Mouse (Mus musculus): ENCODE data around the gene Arntl. TPM values are rescaled to one million over a fixed set of nuclear protein-coding genes. Genes with fewer than 3 reads are reported as not detected.

The Arntl gene
- polyA plus RNA-seq, 2 experiments = 5.6 to 6.8 TPM

DNA sequence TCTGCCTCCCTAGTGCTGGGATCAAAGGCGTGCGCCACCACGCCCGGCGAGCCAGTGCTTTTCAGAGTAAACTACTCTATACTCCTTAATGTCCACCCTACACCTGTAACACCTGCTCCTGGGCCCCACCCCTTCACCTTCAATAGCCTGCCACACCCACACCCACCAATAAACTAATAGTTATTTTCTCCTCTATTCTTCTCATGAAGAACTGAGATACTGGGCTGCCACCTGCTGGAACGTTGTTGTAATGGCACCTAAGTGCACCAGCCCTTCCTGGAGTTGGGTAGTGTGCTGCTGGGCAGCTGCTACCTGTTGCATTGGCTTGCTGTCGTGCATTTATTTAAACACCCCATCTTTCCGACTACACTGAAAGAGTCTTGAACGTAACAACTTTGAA, 61.0 kb downstream of the Arntl start:
- no peak for TF ChIP-seq POLR2A (IDR thresholded peaks at IDR 0.05; ENCODE audit: borderline replicate concordance, extremely low read depth, insufficient read depth, insufficient read length)
- H3K27ac ChIP-seq (replicated peaks; ENCODE audit: low read depth, low read length) = no peak overlapping the region
- no peak overlapping the region for H3K4me3 ChIP-seq (replicated peaks; ENCODE audit: low read length)
- 82% methylated on average over 9 of the region's 9 CpGs for WGBS
- H3K36me3 ChIP-seq (ENCODE audit: control insufficient read depth, insufficient read depth, low read length) = no peaks in the 10 kb centered on the region
- H3K4me2 ChIP-seq (replicated peaks; ENCODE audit: low read depth, low read length, severe bottlenecking) = no peak overlapping the region
- no peaks in the 10 kb centered on the region for H3K27me3 ChIP-seq (ENCODE audit: control insufficient read depth, insufficient read depth, low read length)
- ATAC-seq (ENCODE audit: low FRiP score, low read depth) (no peak), DNase-seq (ENCODE audit: low spot score) (peak; percentile 66)
- H3K9ac ChIP-seq (ENCODE audit: low read depth, low read length, severe bottlenecking) = no peak overlapping the region
- no peaks in the 10 kb centered on the region for H3K9me3 ChIP-seq (ENCODE audit: control insufficient read depth, low read length)
- no peaks in the 10 kb centered on the region; the same call in 1 of the 2 replicates for H3K4me1 ChIP-seq (ENCODE audit: control insufficient read depth, insufficient read depth, low read length)

DNA sequence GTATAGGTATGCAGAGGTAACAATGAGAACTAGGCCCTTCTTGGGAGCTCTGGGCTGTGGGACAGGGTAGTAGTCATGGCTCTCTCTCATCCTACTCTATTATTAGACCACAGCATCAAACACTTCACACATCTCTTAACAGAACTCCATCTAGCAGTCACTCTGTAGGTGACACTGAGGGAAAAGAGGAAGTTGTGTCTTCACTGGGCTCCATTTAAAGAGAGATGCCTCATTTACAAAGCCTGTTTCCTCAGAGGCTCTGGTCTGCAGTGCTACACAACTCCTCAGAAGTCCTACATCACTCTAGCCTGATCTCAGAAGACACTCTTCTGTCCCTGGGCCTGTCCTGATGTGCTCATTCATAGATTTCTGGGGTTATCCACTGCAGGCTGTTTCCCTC, 61.8 kb downstream of the Arntl start:
- Histone ChIP-seq H3K36me3 (ENCODE audit: control insufficient read depth, insufficient read depth, low read length) (no peaks in the 10 kb centered on the region), H3K27ac (replicated peaks; ENCODE audit: low read depth, low read length) (no peak overlapping the region), H3K4me3 (replicated peaks; ENCODE audit: low read length) (no peak overlapping the region), H3K9me3 (ENCODE audit: control insufficient read depth, low read length) (no peaks in the 10 kb centered on the region), H3K27me3 (ENCODE audit: control insufficient read depth, insufficient read depth, low read length) (no peaks in the 10 kb centered on the region), H3K9ac (ENCODE audit: low read depth, low read length, severe bottlenecking) (no peak overlapping the region), H3K4me1 (ENCODE audit: control insufficient read depth, insufficient read depth, low read length) (no peaks in the 10 kb centered on the region; the same call in 1 of the 2 replicates), H3K4me2 (replicated peaks; ENCODE audit: low read depth, low read length, severe bottlenecking) (no peak overlapping the region)
- TF ChIP-seq POLR2A (IDR thresholded peaks at IDR 0.05; ENCODE audit: borderline replicate concordance, extremely low read depth, insufficient read depth, insufficient read length) = no peak
- no peak for ATAC-seq (ENCODE audit: low FRiP score, low read depth)
- DNase-seq (ENCODE audit: low spot score) = no peak

DNA sequence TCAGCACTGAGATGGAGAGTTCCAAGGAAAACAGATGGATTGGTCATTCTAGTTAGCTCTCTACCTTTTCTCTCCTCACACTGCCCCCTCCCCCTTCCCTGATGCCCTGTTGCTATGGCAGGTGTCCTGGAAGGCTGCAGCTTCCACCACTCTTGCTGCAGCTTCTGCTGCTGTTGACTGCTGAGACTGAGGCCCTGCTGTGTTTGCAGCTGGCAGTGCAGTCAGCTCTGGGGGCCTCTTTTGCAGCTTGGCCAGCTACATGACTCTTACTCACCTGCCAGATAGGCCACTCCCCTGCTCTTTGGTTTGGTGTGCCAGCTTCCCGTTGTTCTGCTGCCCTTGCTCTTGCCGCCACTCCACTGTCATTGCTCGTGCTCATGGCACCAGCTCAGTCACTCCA, 62.7 kb downstream of the Arntl start:
- WGBS = 71% methylated on average over 3 of the region's 3 CpGs
- no peak for DNase-seq (ENCODE audit: low spot score)
- H3K27ac ChIP-seq (replicated peaks; ENCODE audit: low read depth, low read length) = no peak overlapping the region

DNA sequence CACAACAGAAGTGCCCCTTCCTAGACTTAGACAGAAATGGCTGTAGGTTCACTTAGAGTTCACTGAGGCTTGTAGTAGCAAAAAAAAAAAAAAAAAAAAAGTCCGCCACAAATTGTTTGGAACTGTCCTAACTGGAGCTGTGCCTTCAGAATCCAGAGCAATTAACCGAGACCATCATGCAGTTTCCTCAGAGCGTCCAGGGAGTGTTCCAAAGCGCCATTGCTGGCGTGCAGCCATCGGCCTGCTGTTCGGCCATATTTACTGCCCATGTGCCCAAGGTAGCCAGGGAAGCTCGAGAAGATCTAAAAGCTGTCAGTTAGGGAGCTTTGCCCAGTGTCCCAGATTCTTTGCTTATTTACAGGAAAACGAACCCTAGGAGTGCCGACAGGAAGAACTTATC, 63.3 kb downstream of the Arntl start:
- H3K9me3 ChIP-seq (ENCODE audit: control insufficient read depth, low read length) = no peaks in the 10 kb centered on the region
- no peak overlapping the region for H3K4me2 ChIP-seq (replicated peaks; ENCODE audit: low read depth, low read length, severe bottlenecking)
- H3K36me3 ChIP-seq (ENCODE audit: control insufficient read depth, insufficient read depth, low read length) = no peaks in the 10 kb centered on the region
- H3K27ac ChIP-seq (replicated peaks; ENCODE audit: low read depth, low read length) = no peak overlapping the region
- no peak overlapping the region for H3K4me3 ChIP-seq (replicated peaks; ENCODE audit: low read length)
- no peaks in the 10 kb centered on the region; the same call in 1 of the 2 replicates for H3K4me1 ChIP-seq (ENCODE audit: control insufficient read depth, insufficient read depth, low read length)
- ATAC-seq (ENCODE audit: low FRiP score, low read depth) = no peak
- H3K27me3 ChIP-seq (ENCODE audit: control insufficient read depth, insufficient read depth, low read length) = no peaks in the 10 kb centered on the region
- WGBS = 65% methylated on average over 10 of the region's 10 CpGs
- no peak overlapping the region for H3K9ac ChIP-seq (ENCODE audit: low read depth, low read length, severe bottlenecking)
- no peak for DNase-seq (ENCODE audit: low spot score)
- TF ChIP-seq POLR2A (IDR thresholded peaks at IDR 0.05; ENCODE audit: borderline replicate concordance, extremely low read depth, insufficient read depth, insufficient read length) = no peak

More for the DNA sequence above, 62.7 kb downstream of the Arntl start:
- H3K36me3 ChIP-seq (ENCODE audit: control insufficient read depth, insufficient read depth, low read length) = no peaks in the 10 kb centered on the region
- no peak for TF ChIP-seq POLR2A (IDR thresholded peaks at IDR 0.05; ENCODE audit: borderline replicate concordance, extremely low read depth, insufficient read depth, insufficient read length)
- no peaks in the 10 kb centered on the region; the same call in 1 of the 2 replicates for H3K4me1 ChIP-seq (ENCODE audit: control insufficient read depth, insufficient read depth, low read length)
- H3K4me2 ChIP-seq (replicated peaks; ENCODE audit: low read depth, low read length, severe bottlenecking) = no peak overlapping the region
- no peaks in the 10 kb centered on the region for H3K27me3 ChIP-seq (ENCODE audit: control insufficient read depth, insufficient read depth, low read length)
- ATAC-seq (ENCODE audit: low FRiP score, low read depth) = no peak
- no peak overlapping the region for H3K9ac ChIP-seq (ENCODE audit: low read depth, low read length, severe bottlenecking)
- no peak overlapping the region for H3K4me3 ChIP-seq (replicated peaks; ENCODE audit: low read length)
- no peaks in the 10 kb centered on the region for H3K9me3 ChIP-seq (ENCODE audit: control insufficient read depth, low read length)

DNA sequence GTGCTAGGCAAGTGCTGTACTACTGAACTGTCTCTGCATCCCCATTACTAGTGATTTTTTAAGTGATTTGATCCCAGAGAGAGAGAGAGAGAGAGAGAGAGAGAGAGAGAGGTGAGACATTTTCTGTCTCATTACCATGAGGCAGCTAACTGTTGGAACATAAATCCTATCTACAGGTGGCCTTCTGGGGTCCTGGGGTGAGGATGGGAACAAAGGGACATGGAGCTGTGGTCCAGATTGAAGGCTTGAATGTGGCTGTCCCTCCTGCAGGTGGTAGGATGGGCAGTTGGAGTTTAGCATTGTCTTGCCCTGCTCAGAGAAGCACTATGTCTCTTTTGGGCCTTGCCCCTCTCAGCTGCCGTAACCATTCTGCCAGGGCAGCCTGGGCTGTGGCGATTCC, 63.7 kb downstream of the Arntl start:
- H3K27ac ChIP-seq (replicated peaks; ENCODE audit: low read depth, low read length) = no peak overlapping the region
- DNase-seq (ENCODE audit: low spot score) = no peak
- no peaks in the 10 kb centered on the region; the same call in 1 of the 2 replicates for H3K4me1 ChIP-seq (ENCODE audit: control insufficient read depth, insufficient read depth, low read length)
- WGBS = 78% methylated on average over 2 of the region's 2 CpGs
- no peak for ATAC-seq (ENCODE audit: low FRiP score, low read depth)
- no peak for TF ChIP-seq POLR2A (IDR thresholded peaks at IDR 0.05; ENCODE audit: borderline replicate concordance, extremely low read depth, insufficient read depth, insufficient read length)
- no peak overlapping the region for H3K9ac ChIP-seq (ENCODE audit: low read depth, low read length, severe bottlenecking)
- H3K4me2 ChIP-seq (replicated peaks; ENCODE audit: low read depth, low read length, severe bottlenecking) = no peak overlapping the region
- H3K36me3 ChIP-seq (ENCODE audit: control insufficient read depth, insufficient read depth, low read length) = no peaks in the 10 kb centered on the region
- no peaks in the 10 kb centered on the region for H3K9me3 ChIP-seq (ENCODE audit: control insufficient read depth, low read length)
- no peaks in the 10 kb centered on the region for H3K27me3 ChIP-seq (ENCODE audit: control insufficient read depth, insufficient read depth, low read length)
- no peak overlapping the region for H3K4me3 ChIP-seq (replicated peaks; ENCODE audit: low read length)
